Mouse (Mus musculus) effector memory CD4-positive, alpha-beta T cell, adult 5 months (primary cell): ENCODE data around the gene Igsf23. TPM values are rescaled to one million over a fixed set of nuclear protein-coding genes. Genes with fewer than 3 reads are reported as not detected.

Experiments
- polyA plus RNA-seq: library from polyadenylated mRNA; unstranded; fragments of 100-300 nt; shearing (Covaris generic); gene quantifications from one replicate; pipeline ENCODE4 v1.2.1, GENCODE M21; 2017

Gene Igsf23
- 1.5 TPM for polyA plus RNA-seq

GRCm38 (mm10) chr7:19950589-19950988 lies at the start of gene Igsf23:
Igsf23 (minus strand) TSS chr7:19950756.

GRCm38 (mm10) chr7:19991165-19991564 lies 40.6 kb upstream of the Igsf23 start, which contains the start of gene Nlrp9b:
Nlrp9b (plus strand) TSS chr7:19991465.

GRCm38 (mm10) chr7:19964985-19965579 lies 14.5 kb upstream of the Igsf23 start, which contains the start of gene Ceacam20:
Ceacam20 (plus strand) TSS chr7:19965412.

GRCm38 (mm10) chr7:19920506-19921261 lies 29.9 kb downstream of the Igsf23 start, which contains the start of gene Pvr:
Pvr (minus strand) TSS chr7:19921160.

GRCm38 (mm10) chr7:19887849-19888248 lies 62.7 kb downstream of the Igsf23 start, which contains the start of gene Ceacam19:
Ceacam19 (minus strand) TSS chr7:19887965.

Other genes starting within 250 kb of the Igsf23 start
- 58.7 TPM for gene Tomm40, start 235.3 kb downstream of the Igsf23 start, polyA plus RNA-seq
- gene Nectin2, start 200.3 kb downstream of the Igsf23 start, polyA plus RNA-seq, result not detected
- 0.75 TPM for gene Bcam, start 179.7 kb downstream of the Igsf23 start, polyA plus RNA-seq
- gene Cblc, start 153.9 kb downstream of the Igsf23 start, polyA plus RNA-seq, result not detected
- 112 TPM for gene Bcl3, start 128.0 kb downstream of the Igsf23 start, polyA plus RNA-seq
- not detected for gene Gm19345, start 98.8 kb downstream of the Igsf23 start, polyA plus RNA-seq
- not detected for gene Ceacam16, start 89.5 kb downstream of the Igsf23 start, polyA plus RNA-seq
- gene Ceacam19, start 62.8 kb downstream of the Igsf23 start, polyA plus RNA-seq, result not detected
- 56.6 TPM for gene Pvr, start 29.6 kb downstream of the Igsf23 start, polyA plus RNA-seq
- gene Ceacam20, start 14.7 kb upstream of the Igsf23 start, polyA plus RNA-seq, result not detected
- not detected for gene Nlrp9b, start 40.7 kb upstream of the Igsf23 start, polyA plus RNA-seq
- gene Vmn1r91, start 148.9 kb upstream of the Igsf23 start, polyA plus RNA-seq, result 0.24 TPM
- gene Gm16442, start 171.8 kb upstream of the Igsf23 start, polyA plus RNA-seq, result not detected
- not detected for gene Vmn1r93, start 188.3 kb upstream of the Igsf23 start, polyA plus RNA-seq
- not detected for gene Vmn1r94, start 217.6 kb upstream of the Igsf23 start, polyA plus RNA-seq
- gene Vmn1r95, start 243.0 kb upstream of the Igsf23 start, polyA plus RNA-seq, result not detected